Mouse (Mus musculus) lung, embryonic 14.5 days (tissue): ENCODE results near the gene Gm20662. TPM values are rescaled to one million over a fixed set of nuclear protein-coding genes. Genes with fewer than 3 reads are reported as not detected.
A peak's percentile ranks its signal among the peaks of the same experiment; 100 is the strongest.

Experiments
- ATAC-seq: fragments of 200-750 bp; cut with Nextera tagmentation; 2 replicates; pipeline ENCODE4 v1.8.0; 2017; ENCODE audit warnings: mild to moderate bottlenecking, moderate TSS enrichment, moderate library complexity; ENCODE audit not compliant: insufficient read depth
- DNase-seq: peaks from one replicate; pipeline ENCODE4 v3.0.0-alpha.2; 2015
- H3K27ac ChIP-seq: fragments of 300-500 bp; sonication (generic); 2 replicates; pipeline ENCODE4 v1.5.1; 2014; ENCODE audit warnings: low read depth, mild to moderate bottlenecking, moderate library complexity
- H3K27me3 ChIP-seq: fragments of 300-500 bp; sonication (generic); 2 replicates; pipeline ENCODE4 v1.6.1; 2014; ENCODE audit warnings: low read length, control low read depth; ENCODE audit not compliant: insufficient read depth
- H3K36me3 ChIP-seq: fragments of 300-500 bp; sonication (generic); 2 replicates; pipeline ENCODE4 v1.6.1; 2014; ENCODE audit warnings: control low read depth; ENCODE audit not compliant: insufficient read depth
- H3K4me1 ChIP-seq: fragments of 300-500 bp; sonication (generic); 2 replicates; pipeline ENCODE4 v1.6.1; 2014; ENCODE audit warnings: antibody characterized with exemption, control low read depth; ENCODE audit not compliant: insufficient read depth
- H3K4me2 ChIP-seq: fragments of 300-500 bp; sonication (generic); 2 replicates; pipeline ENCODE4 v1.6.1; 2014; ENCODE audit warnings: mild to moderate bottlenecking
- H3K4me3 ChIP-seq: fragments of 300-500 bp; sonication (generic); 2 replicates; pipeline ENCODE4 v1.5.1; 2014; ENCODE audit warnings: low read depth, low read length
- H3K9ac ChIP-seq: fragments of 300-500 bp; sonication (generic); 2 replicates; pipeline ENCODE4 v1.6.1; 2014
- H3K9me3 ChIP-seq: fragments of 300-500 bp; sonication (generic); 2 replicates; pipeline ENCODE4 v1.6.1; 2016; ENCODE audit warnings: low read depth, low read length, control low read depth
- CTCF ChIP-seq: IDR thresholded peaks from 2 replicates; pipeline ENCODE4 v1.5.1; 2016; ENCODE audit warnings: antibody characterized with exemption, low read depth
- WGBS: fragments of 180-500 bp; shearing (Covaris S2); extraction: QIAGEN DNeasy Blood & Tissue Kit; methylation state at CpG from one replicate; pipeline ENCODE4 v1.1.7; 2014; 5-methylcytosine and 5-hydroxymethylcytosine counted together
- polyA plus RNA-seq: library from polyadenylated mRNA; unstranded; fragments of >200 nt; fragmentation: Nextera tagmentation; extraction: Ambion mirVana; gene quantifications from 2 replicates; pipeline ENCODE4 v1.2.1, GENCODE M21; 2014

Gm20662 gene
- polyA plus RNA-seq, result 0.30 and 0.37 TPM in 2 replicates

- 84% methylated on average over 5 of the region's 5 CpGs for WGBS
- no peaks in the 10 kb centered on the region for H3K4me1 ChIP-seq
- H3K27me3 ChIP-seq, result no peaks in the 10 kb centered on the region
- H3K27ac ChIP-seq, result no peak within 1 kb of the TSS
- no peak for ATAC-seq
- H3K4me3 ChIP-seq, result no peak within 1 kb of the TSS
- H3K9ac ChIP-seq, result no peak within 1 kb of the TSS
- no peaks in the 10 kb centered on the region for H3K36me3 ChIP-seq
- H3K9me3 ChIP-seq, result no peaks in the 10 kb centered on the region
- no peak for DNase-seq
- H3K4me2 ChIP-seq, result no peak within 1 kb of the TSS
- no peak for TF ChIP-seq CTCF
Measured at GRCm38 (mm10) chr9:107996049-107996448, at the start of gene Gm20662. Gene Gm20662, plus strand, starts transcription at chr9:107996349.

GRCm38 (mm10) chr9:107947241-107948194 is 48.6 kb upstream of the Gm20662 start:
- no peaks in the 10 kb centered on the region for H3K9me3 ChIP-seq
- TF ChIP-seq CTCF, result no peak
- no peak overlapping the region for H3K9ac ChIP-seq
- H3K36me3 ChIP-seq, result no peaks in the 10 kb centered on the region
- WGBS, result 80% methylated on average over 31 of the region's 31 CpGs
- DNase-seq (no peak), ATAC-seq (no peak)
- no peak overlapping the region for H3K27ac ChIP-seq
- H3K4me1 ChIP-seq, result peaks cover 6% of the 10 kb centered on the region; the same call in 1 of the 2 replicates
- H3K4me3 ChIP-seq, result no peak overlapping the region
- H3K27me3 ChIP-seq, result no peaks in the 10 kb centered on the region
- no peak overlapping the region for H3K4me2 ChIP-seq

GRCm38 (mm10) chr9:107949184-107949921 is 46.8 kb upstream of the Gm20662 start:
- no peaks in the 10 kb centered on the region for H3K27me3 ChIP-seq
- H3K4me1 ChIP-seq, result peaks cover 6% of the 10 kb centered on the region; the same call in 1 of the 2 replicates
- H3K9me3 ChIP-seq, result no peaks in the 10 kb centered on the region
- no peak overlapping the region for H3K9ac ChIP-seq
- no peak overlapping the region for H3K4me2 ChIP-seq
- H3K4me3 ChIP-seq, result no peak overlapping the region
- no peak for TF ChIP-seq CTCF
- WGBS, result 84% methylated on average over 13 of the region's 13 CpGs
- H3K36me3 ChIP-seq, result no peaks in the 10 kb centered on the region
- ATAC-seq (no peak), DNase-seq (no peak)
- H3K27ac ChIP-seq, result no peak overlapping the region

- Histone ChIP-seq H3K4me3 (peak within 1 kb of the TSS; percentile 72), H3K4me1 (peaks cover 6% of the 10 kb centered on the region; the same call in 1 of the 2 replicates), H3K4me2 (peak within 1 kb of the TSS; percentile 64), H3K27me3 (no peaks in the 10 kb centered on the region), H3K36me3 (no peaks in the 10 kb centered on the region), H3K27ac (peak within 1 kb of the TSS; percentile 47), H3K9ac (peak within 1 kb of the TSS; percentile 43), H3K9me3 (no peaks in the 10 kb centered on the region)
- DNase-seq, result no peak
- no peak for ATAC-seq
- TF ChIP-seq CTCF, result no peak
- 85% methylated on average over 10 of the region's 10 CpGs for WGBS
Measured at GRCm38 (mm10) chr9:107949922-107950235, 46.3 kb upstream of the Gm20662 start, which contains the start of gene Traip. Gene Traip, plus strand, starts transcription at chr9:107950136.

GRCm38 (mm10) chr9:107950460-107951355 is 45.4 kb upstream of the Gm20662 start:
- H3K36me3 ChIP-seq, result no peaks in the 10 kb centered on the region
- H3K9me3 ChIP-seq, result no peaks in the 10 kb centered on the region
- DNase-seq (peak; percentile 96), ATAC-seq (peak; percentile 93)
- H3K9ac ChIP-seq, result peak overlapping the region; percentile 43
- WGBS, result 16% methylated on average over 45 of the region's 45 CpGs
- H3K4me3 ChIP-seq, result peak overlapping the region; percentile 72
- H3K4me1 ChIP-seq, result peaks cover 6% of the 10 kb centered on the region; the same call in 1 of the 2 replicates
- peak overlapping the region; percentile 47 for H3K27ac ChIP-seq
- H3K4me2 ChIP-seq, result peak overlapping the region; percentile 64
- no peaks in the 10 kb centered on the region for H3K27me3 ChIP-seq
- no peak for TF ChIP-seq CTCF

- WGBS, result 73% methylated on average over 6 of the region's 6 CpGs
- DNase-seq, result peak; percentile 50
- TF ChIP-seq CTCF, result no peak
Measured at GRCm38 (mm10) chr9:107955613-107956289, 40.4 kb upstream of the Gm20662 start.

More at GRCm38 (mm10) chr9:107955613-107956289, 40.4 kb upstream of the Gm20662 start:
- Histone ChIP-seq H3K4me3 (no peak overlapping the region), H3K4me2 (no peak overlapping the region), H3K27me3 (no peaks in the 10 kb centered on the region), H3K9me3 (no peaks in the 10 kb centered on the region), H3K36me3 (peaks cover 34% of the 10 kb centered on the region), H3K4me1 (peaks cover 6% of the 10 kb centered on the region; the same call in 1 of the 2 replicates), H3K27ac (no peak overlapping the region), H3K9ac (no peak overlapping the region)
- no peak for ATAC-seq
